Mouse (Mus musculus): Measurements from ENCODE around the gene Kif19a. TPM values are rescaled to one million over a fixed set of nuclear protein-coding genes. Genes with fewer than 3 reads are reported as not detected.

Gene Kif19a
- 1 to 10 TPM; 1.3 to 4.2 TPM for total RNA-seq (2021)
- long read RNA-seq, experiment 1, result 0 reads
- long read RNA-seq, experiment 2, partial matches to known transcripts, result 0 of 1 reads
- long read RNA-seq, experiment 2, other reads (novel, unspliced or antisense), result 0 of 1 reads

DNA sequence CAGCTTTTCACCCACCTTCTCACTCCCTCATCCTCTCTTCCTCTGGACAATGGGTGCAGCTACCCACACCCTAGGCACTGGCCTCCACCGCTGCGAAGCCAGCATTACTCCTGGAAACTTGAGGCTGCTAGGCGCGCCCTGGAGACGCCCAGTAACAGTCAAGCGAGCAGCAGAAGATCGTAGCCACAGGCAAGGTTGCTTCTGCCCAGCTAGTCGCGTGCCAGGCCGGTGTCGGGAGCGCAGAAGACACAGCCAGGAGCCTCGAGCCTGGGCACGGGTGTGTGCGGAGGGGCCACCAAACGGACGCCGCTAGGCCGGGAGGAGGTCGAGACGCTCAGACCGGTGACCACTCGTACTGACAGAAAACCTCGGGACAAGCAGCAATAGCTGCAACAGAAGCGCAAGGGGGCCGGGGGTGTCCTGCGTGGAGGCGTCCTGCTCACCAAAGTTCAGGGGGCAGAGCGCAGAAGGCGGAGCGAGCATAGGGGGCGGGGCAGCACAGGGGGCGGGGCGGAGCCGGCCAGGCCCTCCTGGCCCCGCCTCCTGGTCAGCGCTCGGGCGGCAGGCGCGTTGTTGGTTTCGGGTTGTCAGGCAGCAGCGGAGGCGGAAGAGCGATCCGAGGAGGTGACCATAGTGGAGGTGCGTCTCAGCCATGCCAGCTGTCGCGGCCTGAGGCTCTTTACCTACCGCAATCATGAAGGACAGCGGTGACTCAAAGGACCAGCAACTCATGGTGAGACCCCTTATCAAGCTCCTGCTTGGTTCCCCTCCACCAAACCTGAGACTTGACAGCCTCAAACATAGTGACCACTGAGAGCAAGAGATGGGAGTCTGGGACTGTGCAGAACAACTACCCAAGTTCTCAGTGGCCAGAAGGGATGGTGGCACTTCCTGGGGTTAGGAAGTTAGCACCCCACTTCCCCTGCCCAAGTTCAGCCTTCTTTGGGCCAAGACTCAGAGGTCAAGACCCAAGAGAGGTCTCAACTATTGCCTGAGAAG lies at the start of gene Kif19a:
Gene Kif19a (plus strand): TSS at position 569 of the 999 bp plus-strand sequence.
- peak; percentile 65 for DNase-seq
- intact Hi-C loops (cut with DNase I; ENCODE audit: low total_unique reads), result no loop called here

- intact Hi-C loops (cut with DNase I; ENCODE audit: low total_unique reads), result no loop called here
- peak; percentile 66 for DNase-seq
Observed at GRCm38 (mm10) chr11:114715531-114715930, 49.7 kb upstream of the Kif19a start.

DNA sequence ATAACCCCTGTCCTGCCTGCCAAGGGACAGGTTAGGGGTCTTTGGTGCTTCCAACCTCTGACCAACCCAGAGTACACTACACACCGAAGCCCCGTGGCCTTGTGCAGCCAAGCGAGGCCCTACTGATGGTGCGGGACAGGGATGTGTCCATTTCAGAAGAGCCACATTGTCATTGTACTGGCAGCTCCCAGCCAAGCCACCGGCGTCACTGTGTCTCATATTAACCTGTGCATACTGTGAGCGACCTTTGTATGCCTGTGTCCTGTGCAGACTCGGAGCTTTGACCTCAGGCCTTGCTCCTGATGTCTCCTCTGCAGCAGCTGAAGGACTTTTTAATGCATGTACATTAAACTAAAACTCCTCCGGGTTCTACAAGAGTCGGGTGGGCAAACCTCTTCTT lies 44.7 kb upstream of the Kif19a start:
- no peak for DNase-seq
- intact Hi-C loops (cut with DNase I; ENCODE audit: low total_unique reads), result loop anchor here (10.0 kb wide), 1 partner anchor 46 kb away; the partner anchor contains the start of gene Ttyh2

GRCm38 (mm10) chr11:114722438-114722837 lies 42.8 kb upstream of the Kif19a start:
- intact Hi-C loops (cut with DNase I; ENCODE audit: low total_unique reads), result loop anchor here (10.0 kb wide), 1 partner anchor 48 kb away; the partner anchor contains the start of gene Ttyh2
- DNase-seq, result no peak

GRCm38 (mm10) chr11:114723030-114723429 lies 42.2 kb upstream of the Kif19a start:
- no peak for DNase-seq
- intact Hi-C loops (cut with DNase I; ENCODE audit: low total_unique reads), result loop anchor here (10.0 kb wide), 1 partner anchor 48 kb away; the partner anchor contains the start of gene Ttyh2

DNA sequence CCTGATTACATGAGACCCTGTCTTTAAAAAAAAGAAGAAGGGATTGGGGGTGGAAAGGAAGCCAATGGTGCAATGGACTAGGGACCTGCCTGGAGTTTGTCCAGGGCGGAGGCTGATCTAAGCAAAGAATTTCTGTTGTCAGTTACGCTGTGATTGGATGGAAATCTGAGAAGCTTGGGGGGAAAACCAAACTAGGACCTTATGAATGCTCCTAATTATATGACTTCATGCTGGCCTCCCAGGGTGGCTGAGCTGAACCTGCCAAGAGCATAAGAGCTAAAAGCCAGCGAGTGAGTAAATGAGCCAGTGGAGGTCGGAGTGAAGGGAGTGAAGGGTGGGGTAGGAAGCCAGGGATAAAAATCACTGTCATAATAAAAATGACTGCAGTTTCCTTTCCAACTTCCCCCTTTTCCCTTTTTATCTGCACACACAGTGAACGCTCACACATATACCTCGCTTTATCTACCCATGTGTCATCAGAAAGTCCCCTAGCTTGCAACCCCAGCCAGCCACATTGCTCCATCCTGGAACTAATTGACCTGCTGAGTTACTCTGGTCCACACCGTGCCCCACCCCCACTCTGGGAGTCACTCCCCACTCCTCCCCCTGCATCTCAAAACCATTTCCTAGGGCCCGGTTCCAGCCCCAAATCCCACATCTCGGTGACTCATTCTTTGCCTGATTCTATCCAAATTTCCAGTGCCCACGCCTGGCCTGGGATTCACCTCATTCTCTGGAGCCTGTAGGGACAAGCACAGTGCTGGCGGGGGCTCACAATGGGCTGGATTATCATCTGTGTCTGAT lies 40.2 kb upstream of the Kif19a start:
- DNase-seq, result peak; percentile 77
- intact Hi-C loops (cut with DNase I; ENCODE audit: low total_unique reads), result loop anchor here (10.0 kb wide), 1 partner anchor 50 kb away; the partner anchor contains the start of gene Ttyh2

GRCm38 (mm10) chr11:114726965-114727825 lies 38.0 kb upstream of the Kif19a start, which contains the start of gene Dnaic2:
Dnaic2 (plus strand) TSS chr11:114727408.
- intact Hi-C loops (cut with DNase I; ENCODE audit: low total_unique reads), result loop anchor here (10.0 kb wide), 1 partner anchor 52 kb away; the partner anchor contains the start of gene Ttyh2
- peak; percentile 82 for DNase-seq

- no peak for DNase-seq
- intact Hi-C loops (cut with DNase I; ENCODE audit: low total_unique reads), result loop anchor here (10.0 kb wide), 1 partner anchor 53 kb away; the partner anchor contains the start of gene Ttyh2
Observed at GRCm38 (mm10) chr11:114727826-114728186, 37.4 kb upstream of the Kif19a start.

GRCm38 (mm10) chr11:114728333-114728732 lies 36.9 kb upstream of the Kif19a start:
- intact Hi-C loops (cut with DNase I; ENCODE audit: low total_unique reads), result loop anchor here (10.0 kb wide), 1 partner anchor 54 kb away; the partner anchor contains the start of gene Ttyh2
- DNase-seq, result no peak

DNA sequence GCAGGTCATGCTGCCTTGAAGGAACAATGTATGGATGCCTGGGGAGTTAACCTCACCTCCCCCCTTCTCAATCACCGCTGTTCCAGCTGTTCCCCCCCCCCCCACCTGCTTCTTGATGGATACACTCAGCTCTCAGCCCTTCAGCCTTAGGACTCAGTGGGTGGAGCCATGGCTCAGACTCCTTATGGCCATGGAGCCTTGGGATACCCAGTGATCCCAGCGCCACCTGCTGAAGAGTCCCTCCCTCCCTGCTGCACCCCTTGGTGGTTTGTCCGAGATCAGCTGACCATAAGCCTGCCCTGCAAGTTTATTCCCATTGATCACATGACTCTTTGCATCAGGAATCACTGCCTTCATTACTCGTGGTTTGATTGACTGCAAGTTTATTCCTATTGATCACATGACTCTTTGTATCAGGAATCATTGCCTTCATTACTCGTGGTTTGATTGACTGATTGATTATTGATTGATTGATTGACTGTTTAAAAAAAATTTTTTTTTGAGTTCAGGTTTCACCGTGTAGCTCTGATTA lies 35.3 kb upstream of the Kif19a start:
- DNase-seq, result no peak
- intact Hi-C loops (cut with DNase I; ENCODE audit: low total_unique reads), result loop anchor here (10.0 kb wide), 1 partner anchor 55 kb away; the partner anchor contains the start of gene Ttyh2

DNA sequence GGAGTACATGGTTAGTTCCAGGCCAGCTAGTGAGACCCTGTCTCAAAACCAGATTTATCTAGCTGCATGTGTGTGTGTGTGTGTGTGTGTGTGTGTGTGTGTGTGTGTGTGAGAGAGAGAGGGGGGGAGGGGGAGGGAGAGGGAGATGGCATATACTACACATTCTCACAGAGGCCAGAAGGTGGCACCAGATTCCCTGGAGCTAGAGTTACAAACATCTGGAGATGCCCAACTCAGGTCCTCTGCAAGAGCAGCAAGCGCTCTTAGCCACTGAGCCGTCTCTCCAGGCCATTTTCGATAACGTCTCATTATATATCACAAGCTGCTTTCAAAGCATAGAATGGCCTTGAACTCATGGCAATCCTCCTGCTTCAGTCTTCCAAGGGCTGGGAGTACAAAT lies 33.5 kb upstream of the Kif19a start:
- intact Hi-C loops (cut with DNase I; ENCODE audit: low total_unique reads), result no loop called here
- no peak for DNase-seq

DNA sequence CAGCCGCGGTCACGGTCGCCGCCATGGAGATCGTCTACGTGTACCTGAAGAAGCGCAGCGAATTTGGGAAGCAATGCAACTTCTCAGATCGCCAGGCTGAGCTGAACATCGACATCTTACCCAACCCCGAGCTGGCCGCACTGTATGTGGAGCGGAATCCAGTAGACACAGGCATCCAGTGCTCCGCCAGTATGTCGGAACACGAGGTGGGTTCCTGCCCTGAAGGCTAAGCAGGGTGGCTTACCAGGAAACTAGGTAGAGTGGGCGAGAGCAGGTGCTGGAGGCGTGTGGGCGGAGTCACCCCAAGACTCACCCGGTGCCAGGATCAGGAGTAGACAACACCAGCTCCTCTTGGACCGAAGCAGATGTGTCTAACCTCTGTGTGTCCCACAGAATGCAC lies 32.3 kb upstream of the Kif19a start:
- no peak for DNase-seq

GRCm38 (mm10) chr11:114736111-114736510 lies 29.1 kb upstream of the Kif19a start:
- DNase-seq, result no peak
- intact Hi-C loops (cut with DNase I; ENCODE audit: low total_unique reads), result no loop called here

More for the DNA sequence above, 32.3 kb upstream of the Kif19a start:
- intact Hi-C loops (cut with DNase I; ENCODE audit: low total_unique reads), result no loop called here

DNA sequence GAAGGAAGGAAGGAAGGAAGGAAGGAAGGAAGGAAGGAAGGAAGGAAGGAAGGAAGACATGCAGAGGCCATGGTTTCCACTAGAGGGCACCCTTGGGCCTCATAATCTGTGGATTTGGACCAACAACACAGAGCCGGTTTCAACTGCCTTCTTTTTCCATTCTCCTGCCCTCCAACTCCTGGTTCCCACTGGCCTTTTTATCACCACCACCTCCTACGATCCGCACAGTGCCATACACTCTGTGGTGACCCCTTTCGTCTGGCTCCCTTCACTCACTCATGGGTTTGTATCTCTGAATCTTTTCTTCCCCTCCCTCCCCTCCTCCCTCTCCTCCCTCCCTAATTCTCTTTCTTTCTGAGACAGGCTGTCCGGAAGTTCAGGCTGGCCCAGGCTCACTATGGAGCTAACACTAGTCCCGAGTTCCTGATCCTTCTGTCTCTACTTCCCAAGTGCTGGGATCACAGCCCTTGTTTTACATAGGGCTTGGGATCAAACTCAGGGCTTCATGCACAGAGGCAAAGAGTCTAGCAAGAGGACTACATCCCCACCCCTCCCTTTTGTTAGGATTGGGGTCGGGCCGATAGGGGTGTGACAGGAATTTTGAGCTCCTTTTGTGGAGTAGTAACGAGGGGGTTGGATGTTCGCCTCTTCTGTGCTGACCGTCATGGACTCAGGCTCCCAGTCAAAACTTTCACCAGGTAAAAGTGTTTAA lies 28.1 kb upstream of the Kif19a start:
- peak; percentile 59 for DNase-seq
- intact Hi-C loops (cut with DNase I; ENCODE audit: low total_unique reads), result no loop called here

GRCm38 (mm10) chr11:114740598-114740997 lies 24.6 kb upstream of the Kif19a start:
- DNase-seq, result no peak
- intact Hi-C loops (cut with DNase I; ENCODE audit: low total_unique reads), result no loop called here

GRCm38 (mm10) chr11:114741451-114741850 lies 23.7 kb upstream of the Kif19a start:
- DNase-seq, result no peak
- intact Hi-C loops (cut with DNase I; ENCODE audit: low total_unique reads), result no loop called here

DNA sequence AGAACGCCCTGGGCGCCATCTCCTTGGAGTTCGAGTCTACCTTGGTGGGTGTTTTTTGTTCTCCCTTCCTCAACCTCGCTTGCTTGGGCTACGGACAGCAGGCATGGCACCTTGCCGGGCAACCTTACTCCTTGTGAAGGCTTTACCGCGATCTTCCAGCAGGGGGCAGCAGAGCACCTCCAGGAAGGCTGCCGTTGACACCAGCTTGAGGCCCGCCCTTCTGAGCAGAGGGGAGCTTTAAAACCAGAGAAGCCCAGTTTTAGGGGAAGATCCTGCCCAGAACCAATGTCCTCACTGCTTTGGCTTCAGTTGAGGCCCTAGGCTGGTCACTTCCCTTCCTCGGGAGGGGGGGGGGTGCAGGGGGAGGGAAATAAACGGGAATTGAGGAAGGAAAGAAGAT lies 20.1 kb upstream of the Kif19a start:
- DNase-seq, result peak; percentile 90

More for the DNA sequence above, 20.1 kb upstream of the Kif19a start:
- intact Hi-C loops (cut with DNase I; ENCODE audit: low total_unique reads), result loop anchor here (5.0 kb wide), 1 partner anchor 167 kb away; no protein-coding TSS in a partner anchor
